Mouse (Mus musculus) kidney, postnatal 36 days (tissue): ENCODE data around the gene Spg11.
A peak's percentile ranks its signal among the peaks of the same experiment; 100 is the strongest.
"Not testable (repeated sequence)": the region's sequence is repeated elsewhere in the genome, so short reads cannot be mapped to it uniquely, and the experiment has no call there.

ENCODE experiments used
- DNase-seq, 2 experiments: peaks; one replicate each; pipeline ENCODE4 v3.0.0; 2021 to 2022; ENCODE audit warnings: mixed read lengths in 2 of 2

The Spg11 gene

DNA sequence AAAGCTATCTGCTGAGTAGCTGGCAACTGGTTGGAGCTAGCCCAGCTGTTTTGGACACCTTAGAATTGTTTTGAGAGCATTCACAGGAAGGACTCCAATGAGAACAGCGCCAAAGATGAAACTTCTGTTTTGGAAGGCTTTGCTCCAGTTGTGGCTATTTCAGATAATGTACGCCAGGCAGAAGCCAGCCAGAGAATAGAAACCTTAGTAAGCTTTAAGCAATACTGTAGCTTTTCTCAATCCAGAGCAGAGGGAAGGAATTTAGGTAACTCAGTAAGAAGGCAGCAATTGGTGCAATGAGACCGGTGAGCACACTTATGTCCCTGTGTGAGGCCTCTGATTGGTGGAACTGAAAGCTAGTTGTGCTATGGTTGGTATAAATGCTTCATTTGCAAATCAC is 24.9 kb upstream of the Spg11 start:
- no peak for DNase-seq

DNA sequence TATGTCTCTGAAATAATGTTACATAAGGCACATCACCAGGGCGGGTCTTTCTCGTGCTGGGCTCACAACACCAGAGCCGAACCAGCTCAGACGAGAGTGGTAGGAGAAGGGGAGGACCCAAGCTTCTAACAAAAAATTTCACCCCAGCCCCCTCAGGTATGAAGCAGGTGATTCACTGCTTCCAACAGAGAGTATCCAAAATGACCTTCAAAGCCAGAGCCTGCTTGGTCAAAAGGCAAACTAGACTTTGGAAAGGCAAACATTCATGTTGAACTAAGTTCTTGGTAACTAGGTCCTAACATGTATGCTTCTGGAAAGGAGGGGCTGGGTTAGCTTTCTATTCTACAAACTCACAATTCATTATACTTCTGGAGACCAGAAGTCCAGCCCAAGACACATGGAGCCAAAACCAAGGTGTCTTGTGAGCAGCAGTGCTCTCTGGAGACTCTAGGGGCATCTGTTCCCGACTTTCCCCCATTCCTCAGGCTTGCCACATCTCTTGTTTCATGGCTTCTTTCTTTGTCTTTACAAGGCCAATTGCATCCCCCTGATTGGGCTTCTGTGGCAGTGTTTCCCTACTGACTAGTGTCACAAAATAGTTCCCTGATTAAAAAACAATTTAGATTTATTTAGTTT is 23.3 kb upstream of the Spg11 start:
- DNase-seq: no peak

DNA sequence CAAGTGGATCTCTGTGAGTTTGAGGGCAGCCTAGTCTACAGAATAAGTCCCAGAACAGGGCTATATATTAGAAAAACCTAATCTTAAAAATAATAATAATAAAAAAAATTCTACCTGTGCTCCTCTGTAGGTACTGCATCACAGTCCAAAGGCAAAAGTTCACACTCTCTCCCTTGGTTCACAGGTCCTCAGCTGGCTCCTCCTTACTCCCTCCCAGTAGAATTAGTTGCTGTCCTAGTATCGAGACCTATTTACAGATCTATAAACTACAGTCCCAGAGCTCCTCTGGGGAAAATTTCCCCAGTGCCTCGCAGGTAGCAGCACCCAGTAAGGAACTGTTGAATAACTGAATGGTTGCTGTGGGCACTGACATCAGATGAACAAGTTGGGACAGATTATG is 22.6 kb upstream of the Spg11 start:
- no peak for DNase-seq

DNA sequence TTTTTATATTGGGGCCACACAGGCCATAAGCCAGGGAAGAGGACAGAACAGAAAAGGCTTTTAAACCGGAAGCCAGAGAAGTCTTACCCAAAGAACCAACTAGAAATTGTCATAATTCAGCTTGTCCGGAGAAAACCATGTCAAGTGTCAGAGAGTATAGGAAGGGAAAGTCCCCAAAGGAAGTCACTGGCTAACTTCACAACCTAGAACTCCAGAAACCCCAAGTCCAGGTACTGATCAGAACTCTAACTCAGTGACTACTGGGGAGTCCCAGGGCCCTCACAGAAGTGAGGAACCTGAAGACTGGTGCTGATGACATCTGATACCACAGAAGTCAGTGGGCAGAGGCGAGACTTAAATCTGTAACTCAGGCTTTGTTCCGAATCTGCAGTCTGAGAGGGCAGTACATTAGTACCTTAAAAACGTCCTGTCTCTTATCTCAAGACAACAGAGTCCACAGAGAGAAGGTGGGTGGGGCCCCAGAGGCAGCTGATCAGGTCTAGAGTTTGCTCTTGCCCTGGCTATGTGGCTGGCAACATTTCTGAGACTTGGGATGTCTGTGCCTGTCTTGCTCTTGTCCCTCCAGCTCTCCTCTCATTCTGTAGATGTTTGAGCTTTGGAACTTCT is 19.8 kb upstream of the Spg11 start:
- DNase-seq: no peak

DNA sequence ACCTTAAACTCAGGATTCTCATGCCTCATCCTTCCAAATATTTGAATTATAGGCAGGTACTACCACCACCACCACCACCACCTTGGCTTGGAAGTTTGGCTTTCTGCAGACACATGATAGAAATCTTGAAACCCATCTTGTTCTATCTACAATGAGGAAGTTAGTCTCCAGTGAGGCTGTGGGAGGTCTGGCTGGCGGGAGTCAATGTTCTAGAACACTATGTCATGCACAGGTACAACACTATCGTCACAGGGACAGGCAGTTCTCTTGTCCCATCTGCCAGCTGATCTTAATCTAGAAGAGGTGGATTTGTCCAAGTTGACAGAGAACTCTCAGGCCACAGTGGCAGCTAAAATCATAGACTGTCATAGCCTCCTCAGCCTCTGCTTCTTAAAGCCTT is 14.4 kb upstream of the Spg11 start:
- DNase-seq: no peak

DNA sequence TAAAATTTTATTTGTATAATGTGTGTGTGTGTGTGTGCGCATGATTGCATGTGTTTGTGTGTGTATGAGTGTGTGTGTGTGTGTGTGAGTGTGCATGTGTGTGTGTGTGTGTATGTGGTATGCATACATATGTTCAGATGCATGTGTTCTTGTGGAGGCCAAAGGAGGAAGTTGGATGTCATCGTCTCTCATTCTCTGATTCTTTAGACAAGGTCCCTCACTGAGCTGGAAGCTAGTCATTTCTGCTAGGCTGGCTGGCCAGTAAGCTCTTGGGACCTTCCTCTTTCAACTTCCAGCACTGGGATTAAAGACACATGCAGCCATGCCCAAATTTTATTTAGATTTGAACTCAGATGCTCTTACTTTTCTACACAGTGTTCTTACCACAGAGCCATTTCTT is 13.9 kb upstream of the Spg11 start:
- no peak for DNase-seq

DNA sequence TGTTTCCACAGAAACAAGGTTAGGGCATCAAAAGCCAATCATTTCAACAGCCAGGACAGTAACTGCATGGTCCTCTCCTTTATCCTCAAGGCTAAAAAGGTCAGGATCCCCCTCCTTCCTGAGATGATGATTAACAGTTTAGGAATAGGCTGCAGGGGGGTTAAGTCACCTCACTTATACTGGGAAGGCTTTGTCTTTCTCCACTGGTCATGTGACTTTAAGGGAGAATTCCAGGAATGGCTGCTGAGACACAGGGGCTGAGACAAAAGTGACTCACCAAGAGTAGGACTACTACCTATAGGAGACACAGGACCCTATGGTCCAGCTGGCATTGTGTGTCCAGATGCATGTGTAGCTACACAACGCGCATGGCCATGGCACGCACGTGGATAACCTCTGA is 9.4 kb upstream of the Spg11 start:
- DNase-seq: no peak

DNA sequence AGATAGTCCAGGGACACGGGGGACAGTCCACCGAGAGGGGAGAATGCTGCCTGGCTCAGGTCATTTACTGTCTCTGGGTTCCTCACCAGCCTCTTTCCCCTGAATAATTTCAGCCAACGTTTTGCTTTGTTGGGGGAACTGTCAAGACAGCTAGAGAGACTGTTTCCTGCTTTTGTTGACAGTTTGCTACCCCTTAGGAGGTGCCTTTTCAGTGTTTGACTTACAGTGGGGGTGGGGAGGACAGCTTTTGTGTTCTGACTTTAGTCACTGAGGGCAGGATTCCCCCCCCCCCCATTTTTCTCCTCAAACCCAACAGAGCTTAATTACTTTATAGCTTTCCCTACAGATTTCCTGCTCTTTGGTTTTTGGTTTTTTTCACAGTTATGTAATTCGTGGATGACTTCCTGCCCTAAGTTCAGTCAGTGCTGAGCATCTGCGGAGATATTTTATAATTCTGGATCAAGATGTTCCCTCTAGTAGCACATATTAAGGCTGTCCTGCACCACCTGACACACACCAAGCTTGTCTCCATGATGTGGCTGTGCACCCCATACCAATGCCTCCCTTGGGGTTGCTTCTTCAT is 8.7 kb upstream of the Spg11 start:
- DNase-seq: no peak

DNA sequence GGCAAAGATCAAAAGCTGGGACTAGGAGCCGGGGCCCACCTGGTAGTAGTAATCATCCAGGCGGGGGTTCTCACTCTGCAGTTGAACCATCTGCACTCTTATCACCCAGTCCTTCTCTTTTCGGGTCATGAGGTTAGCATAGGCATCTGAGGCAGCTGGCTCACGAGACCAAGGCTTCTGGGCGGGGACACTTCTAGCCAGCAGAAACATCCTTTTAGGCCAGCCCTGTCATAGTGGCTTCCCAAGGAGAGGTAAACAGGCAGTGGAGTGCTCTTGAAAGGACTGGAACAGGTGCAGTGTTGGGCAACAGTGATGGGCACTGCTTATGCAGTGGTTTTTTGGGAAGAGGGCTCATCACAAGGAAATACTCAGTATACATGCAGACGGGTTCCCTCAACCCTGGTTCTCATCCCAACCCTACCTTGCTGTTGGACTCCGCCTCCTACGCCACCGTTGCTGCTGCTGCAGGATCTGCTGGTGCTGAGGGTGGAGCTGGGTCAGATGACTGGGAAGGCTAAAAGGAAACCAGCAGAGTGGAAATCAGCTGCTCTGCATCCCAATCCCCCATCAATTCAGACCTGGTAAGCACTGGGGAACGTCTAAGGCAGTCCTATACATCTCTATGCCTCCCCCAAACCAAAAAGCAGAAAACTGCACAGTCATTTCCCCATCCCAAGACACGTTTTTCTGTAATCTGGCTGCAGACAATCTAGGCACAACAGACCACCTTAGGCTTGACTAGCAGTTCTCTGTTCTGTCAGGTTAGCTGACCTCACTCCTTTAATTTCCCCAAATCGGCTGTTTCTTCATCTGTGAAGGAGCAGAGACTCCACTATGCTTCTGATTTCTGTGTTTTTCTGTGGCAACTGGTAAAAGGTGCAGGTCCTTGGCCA is 7.7 kb upstream of the Spg11 start:
- no peak for DNase-seq

DNA sequence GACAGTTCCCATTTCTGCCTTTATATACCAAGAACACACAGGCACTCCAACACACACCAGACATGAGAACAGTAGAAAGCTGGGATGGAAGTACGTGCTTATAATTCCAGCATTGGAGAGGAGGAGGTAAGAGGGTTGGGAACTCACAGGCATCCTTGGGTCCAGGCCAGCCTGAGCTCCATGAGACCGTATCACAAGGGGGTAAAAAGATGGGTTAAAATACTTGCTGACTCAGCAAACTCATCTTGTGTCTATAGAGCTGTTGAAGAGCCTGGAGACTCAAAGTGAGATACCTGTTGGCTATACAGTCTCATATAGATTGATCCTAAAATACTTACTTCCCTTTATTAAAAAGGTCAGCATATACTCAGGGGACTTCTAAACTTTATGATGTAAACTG is 1.3 kb downstream of the Spg11 start:
- no peak for DNase-seq

DNA sequence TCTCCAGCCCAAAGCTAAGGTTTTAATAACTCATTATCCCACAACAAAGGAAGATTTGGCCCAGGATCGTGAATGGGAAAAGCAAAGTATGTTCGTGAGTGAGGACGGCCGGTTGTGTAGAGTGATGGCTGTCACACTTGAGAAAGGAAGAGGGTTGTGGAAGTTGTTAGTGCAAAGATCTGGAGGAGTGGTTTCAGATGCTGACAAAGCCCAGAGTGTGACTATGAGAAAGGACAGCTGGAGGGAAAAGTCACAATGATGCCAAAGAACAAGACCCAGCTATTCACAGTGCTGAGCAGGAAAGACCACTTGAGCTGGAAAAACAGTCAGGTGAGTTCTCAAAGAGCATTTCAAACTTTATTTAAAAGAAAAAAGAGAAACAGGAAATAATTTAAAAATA is 8.5 kb downstream of the Spg11 start:
- no peak for DNase-seq

DNA sequence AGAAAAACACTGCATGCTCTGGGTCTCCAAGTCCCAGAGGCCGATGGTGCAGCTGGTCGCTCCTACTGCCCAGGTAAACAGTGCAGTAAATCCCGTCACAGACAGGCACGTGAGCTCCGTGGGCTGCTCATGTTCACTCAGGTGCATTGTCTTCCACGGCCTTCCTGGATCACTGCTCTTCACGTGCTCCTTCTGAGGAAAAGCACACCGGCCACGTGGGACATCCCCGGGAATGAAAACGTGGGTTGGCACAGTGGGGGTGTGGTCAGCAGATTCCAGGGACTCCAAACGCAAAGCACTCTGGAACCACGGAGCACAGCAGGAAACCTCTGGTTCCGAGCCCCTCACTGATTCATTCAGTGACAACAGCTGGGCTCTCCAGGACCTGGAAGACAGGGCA is 10.1 kb downstream of the Spg11 start:
- peak; percentile 68 for DNase-seq

DNA sequence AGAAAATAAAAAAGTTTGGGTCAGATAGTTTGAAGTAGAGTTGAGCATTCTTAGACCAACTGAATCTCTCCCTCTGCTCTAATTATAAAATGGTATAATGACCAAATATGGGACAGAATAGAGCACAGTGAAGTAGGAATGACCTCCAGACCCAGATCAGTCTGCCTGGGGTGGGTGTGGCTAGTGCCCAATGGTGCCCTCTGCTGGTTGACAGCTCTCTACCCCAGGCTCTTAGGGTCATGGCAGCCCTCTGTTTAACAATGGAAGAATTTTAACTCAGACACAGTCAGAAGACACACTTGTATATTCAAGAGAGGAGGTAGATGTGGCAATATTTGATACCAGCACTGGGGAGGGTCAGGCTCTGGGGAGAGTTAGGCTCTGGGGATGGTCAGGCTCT is 16.1 kb downstream of the Spg11 start:
- peak; percentile 27 to 75 for DNase-seq

DNA sequence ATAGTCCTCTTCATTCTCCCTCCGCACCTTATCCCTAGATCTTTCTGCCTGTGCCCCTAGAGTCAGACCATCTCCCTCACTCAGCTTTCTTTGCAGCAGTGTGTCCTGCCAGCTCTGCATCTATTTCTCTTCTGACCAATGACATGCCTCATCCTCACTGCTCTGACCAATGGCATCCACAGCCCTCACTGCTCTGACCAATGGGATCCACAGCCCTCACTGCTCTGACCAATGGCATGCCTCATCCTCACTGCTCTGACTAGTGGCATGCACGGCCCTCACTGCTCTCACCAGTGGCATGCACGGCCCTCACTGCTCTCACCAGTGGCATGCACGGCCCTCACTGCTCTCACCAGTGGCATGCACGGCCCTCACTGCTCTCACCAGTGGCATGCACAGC is 20.5 kb downstream of the Spg11 start:
- DNase-seq: not testable (repeated sequence)

DNA sequence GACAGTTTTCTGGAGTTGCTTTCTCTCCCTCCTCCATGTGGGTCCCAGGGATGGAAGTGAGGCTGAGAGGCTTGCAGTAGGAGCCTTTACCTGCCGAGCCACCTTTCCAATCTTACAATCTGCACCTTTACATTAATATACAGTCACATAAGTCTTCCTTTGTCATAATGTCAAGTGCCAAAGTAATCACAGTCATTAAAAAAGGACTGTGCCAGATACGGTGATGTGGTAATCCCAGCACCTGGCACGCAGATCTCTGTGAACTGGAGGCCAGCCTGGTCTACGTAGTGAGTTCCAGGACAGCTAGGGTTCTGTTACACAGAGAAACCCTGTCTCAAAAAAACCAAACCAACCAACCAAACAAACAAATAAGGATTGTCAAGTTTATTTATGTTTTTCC is 24.3 kb downstream of the Spg11 start:
- no peak for DNase-seq

DNA sequence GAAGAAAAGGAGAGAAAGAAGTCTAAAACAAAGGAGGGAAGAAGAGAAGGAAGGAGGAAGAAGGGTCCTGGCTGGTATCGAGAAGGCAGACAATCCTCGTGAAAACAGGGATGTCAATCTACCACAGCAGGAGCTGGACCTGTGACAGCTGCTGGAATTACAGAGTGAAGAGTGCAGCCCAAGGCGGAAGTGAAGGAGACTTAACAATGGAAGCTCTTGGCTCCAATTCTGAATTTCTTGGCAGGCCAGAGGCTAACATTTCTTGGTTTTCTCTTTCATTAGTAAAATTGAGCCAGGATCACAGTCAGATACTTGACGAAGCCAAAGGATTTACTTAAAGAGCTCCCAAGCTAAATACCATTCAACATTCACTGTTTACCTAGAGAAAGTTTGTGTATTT is 31.7 kb downstream of the Spg11 start:
- DNase-seq: no peak

DNA sequence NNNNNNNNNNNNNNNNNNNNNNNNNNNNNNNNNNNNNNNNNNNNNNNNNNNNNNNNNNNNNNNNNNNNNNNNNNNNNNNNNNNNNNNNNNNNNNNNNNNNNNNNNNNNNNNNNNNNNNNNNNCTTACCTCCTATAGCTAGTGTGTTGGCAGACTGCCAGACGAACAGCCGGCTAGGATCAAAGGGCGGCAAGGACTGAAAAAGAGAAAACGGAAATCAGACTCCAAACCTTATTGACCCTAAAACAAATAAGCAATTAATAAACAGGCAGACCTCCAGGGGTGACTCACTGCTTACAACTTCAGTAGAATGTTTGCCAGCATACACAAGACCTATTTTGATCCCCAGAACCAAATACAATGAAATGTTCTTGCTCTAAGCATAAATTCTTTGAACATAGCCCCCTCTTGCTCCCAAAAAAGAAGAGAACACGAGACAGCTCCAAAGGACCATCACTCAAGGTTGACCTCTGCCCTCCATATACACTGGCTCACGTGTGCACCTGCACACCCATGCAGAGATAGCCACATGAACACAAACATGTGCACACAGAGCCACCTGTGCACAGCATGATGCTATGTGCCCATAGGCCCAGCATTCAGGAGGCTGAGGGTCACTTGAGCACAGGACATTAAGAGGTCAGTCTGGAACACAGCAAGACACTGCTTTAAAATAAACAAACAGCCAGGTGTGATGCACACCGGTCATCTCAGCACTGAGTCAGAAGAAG is 36.3 kb downstream of the Spg11 start:
- DNase-seq: peak; percentile 20 to 50

DNA sequence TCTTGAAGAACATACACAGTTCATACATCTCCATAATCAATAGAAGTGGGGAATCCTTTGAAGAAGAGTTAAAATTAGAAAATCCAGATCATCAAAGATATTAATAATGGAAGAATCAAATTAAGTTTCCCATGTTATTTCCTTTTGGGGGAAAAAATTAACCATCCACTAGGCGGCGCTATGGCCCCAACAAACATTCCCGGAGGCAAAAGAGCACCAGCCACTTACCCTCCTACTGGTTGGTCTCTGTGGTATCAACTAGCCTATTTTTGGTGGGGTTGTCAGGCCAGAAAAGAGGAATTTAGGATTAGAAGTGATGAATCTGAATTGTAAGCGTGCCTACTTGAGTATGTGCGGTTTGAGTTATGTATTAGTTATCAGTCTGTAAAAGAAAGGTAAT is 48.3 kb downstream of the Spg11 start:
- DNase-seq: peak; percentile 44 to 79

DNA sequence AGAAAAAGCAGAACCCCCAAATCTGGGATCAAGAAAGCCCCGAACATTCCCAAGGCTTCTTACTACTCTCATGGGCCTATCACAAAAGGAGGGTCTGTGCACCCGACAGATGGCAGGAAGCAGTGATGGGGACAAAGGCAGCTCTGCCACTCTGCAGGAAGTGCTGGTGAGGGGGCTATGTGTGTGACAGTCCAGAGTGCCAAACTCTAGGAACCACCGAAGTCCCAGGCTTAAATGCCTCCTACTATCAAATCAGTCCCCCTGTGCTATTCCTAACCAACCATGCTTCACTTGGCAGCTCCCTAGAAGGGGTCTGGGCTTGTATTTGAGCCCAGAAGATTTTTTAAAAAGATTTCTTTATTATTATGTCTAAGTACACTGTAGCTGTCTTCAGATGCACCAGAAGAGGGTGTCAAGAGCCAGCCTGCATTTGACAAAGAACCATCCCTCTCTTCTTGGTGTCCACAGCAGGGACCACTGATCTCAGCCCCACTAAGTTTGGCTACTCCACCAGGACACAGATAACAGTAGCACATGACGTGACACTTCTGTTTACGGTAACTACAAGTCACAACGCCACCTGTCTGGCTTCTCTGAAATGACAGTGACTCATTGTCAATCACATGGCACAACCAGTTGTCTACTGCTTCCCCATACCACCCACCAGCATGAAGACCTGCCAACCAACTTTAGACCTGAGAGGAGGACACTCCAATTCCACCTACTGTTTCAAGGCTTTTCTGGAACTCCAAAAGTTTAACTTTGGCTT is 48.9 kb downstream of the Spg11 start:
- DNase-seq: no peak

DNA sequence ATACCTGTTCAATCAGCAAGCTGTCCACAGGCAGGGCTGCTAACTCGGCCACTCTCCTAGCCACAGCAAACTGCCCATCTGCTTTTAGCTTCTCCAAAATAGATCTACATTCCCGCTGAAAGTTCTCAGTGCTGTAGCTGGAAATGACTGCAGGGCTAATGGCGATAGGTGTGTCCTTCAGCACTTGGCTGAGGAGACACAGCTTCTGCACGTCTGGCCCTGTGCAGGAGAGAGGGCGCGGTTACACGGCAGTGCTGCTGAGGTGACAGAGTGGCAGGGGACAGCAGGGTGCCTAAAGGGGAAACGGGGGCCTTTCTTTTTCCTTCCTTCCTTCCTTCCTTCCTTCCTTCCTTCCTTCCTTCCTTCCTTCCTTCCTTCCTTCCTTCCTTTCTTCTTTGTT is 51.9 kb downstream of the Spg11 start:
- DNase-seq: no peak

DNA sequence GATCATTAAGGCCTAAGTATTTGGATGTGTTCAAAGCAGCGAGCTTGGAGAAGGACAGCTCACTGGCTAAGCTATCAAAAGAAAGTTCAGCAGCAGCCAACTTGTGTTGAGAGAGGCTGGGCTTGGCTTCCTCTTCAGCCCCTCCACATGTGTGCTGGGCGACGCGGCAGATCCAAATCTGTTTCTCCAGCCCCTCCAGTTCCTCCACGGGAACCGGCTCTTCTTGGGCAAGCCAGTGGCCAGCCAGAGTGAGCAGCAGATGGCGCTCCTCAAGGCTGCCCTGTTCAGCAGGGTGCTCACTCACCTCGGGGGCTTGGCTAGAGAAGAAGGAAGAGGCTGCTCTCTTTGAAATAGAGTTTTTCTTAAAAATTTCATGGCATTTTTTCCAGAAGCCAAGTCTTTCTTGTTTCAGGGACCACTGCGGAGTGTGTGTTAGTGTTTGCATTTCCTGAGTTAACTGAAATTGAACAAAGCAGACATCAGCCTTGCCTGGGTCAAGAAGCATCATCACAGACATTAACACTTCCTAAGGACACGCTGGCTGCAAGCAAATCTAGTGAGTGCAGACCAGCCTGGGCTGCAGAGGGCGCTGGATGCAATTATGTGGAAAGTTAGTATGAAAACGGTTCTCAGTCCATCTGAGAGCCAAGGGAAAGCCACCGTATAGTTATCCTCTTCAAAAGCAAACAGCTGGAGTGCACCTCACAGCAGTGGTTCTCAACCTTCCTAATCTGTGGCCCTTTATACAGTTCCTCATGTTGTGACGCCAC is 52.8 kb downstream of the Spg11 start:
- peak in 1 of 2 experiments; percentile 45 for DNase-seq
